Mouse (Mus musculus) myocyte (in vitro differentiated cells): Measurements from ENCODE around the gene Shoc2.

Experiments used
- CEBPB ChIP-seq: IDR thresholded peaks from 2 replicates; pipeline ENCODE4 v1.6.1; 2011; ENCODE audit warnings: mild to moderate bottlenecking, moderate library complexity; ENCODE audit not compliant: poor library complexity, insufficient read depth, severe bottlenecking
- E2F4 ChIP-seq: IDR thresholded peaks from one replicate; pipeline ENCODE4 v1.6.1; 2011; ENCODE audit warnings: mild to moderate bottlenecking, control low read depth, moderate library complexity; ENCODE audit not compliant: insufficient read depth
- MAX ChIP-seq: IDR thresholded peaks from one replicate; pipeline ENCODE4 v1.6.1; 2011; ENCODE audit warnings: low read depth, mild to moderate bottlenecking, control low read depth
- MYOD1 ChIP-seq, 3 experiments: IDR thresholded peaks; one replicate each; pipeline ENCODE4 v1.6.1; 2011; ENCODE audit warnings: control low read depth in 2 of 3, low read depth in 2 of 3, mild to moderate bottlenecking in 2 of 3, moderate library complexity in 1 of 3; ENCODE audit not compliant: insufficient read length in 2 of 3, control insufficient read depth in 1 of 3
- POLR2A ChIP-seq: IDR thresholded peaks from one replicate; pipeline ENCODE4 v1.6.1; 2011; ENCODE audit warnings: low read depth, mild to moderate bottlenecking, control low read depth, moderate library complexity; ENCODE audit not compliant: insufficient read length
- USF1 ChIP-seq: IDR thresholded peaks from one replicate; pipeline ENCODE4 v1.6.1; 2011; ENCODE audit warnings: low read depth, mild to moderate bottlenecking, control low read depth, moderate library complexity

DNA sequence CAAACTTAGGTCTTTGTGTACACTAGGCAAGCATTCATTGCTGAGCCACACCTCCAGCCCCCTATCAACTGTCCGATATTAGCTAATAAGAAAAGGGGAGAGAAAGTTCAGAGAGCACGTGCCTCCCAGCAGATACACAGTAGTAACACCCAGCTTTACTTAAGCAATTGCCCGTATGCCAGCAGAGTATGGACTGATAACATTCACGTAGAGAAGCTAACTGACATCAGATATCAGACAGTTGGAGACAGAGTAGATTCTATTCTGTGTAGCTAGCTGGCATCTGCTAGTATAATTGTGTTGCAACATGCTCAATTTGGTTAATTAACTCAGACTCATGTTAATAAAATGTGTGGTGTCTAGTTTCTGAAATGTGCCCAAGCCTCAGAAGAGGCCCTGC lies 3.0 kb upstream of the Shoc2 start:
- no peak for TF ChIP-seq MYOD1 (IDR thresholded peaks at IDR 0.05; ENCODE audit: control insufficient read depth in 1 of 3, insufficient read length in 2 of 3, low read depth in 2 of 3)
- no peak for TF ChIP-seq POLR2A
- TF ChIP-seq USF1, result no peak
- TF ChIP-seq MAX, result no peak
- no peak for TF ChIP-seq CEBPB
- TF ChIP-seq E2F4, result no peak
